Mouse (Mus musculus) neural tube, embryonic 14.5 days (tissue): Measurements from ENCODE around the gene Slc16a6. TPM values are rescaled to one million over a fixed set of nuclear protein-coding genes. Genes with fewer than 3 reads are reported as not detected.

Experiments used
- ATAC-seq: fragments of 200-750 bp; cut with Nextera tagmentation; 2 replicates; pipeline ENCODE4 v1.8.0; 2017; ENCODE audit warnings: low read depth, mild to moderate bottlenecking, moderate TSS enrichment, moderate library complexity
- H3K27ac ChIP-seq: fragments of 300-500 bp; sonication (generic); 2 replicates; pipeline ENCODE4 v1.5.1; 2014; ENCODE audit warnings: low read depth, mild to moderate bottlenecking, control low read depth, low read length, moderate library complexity, mixed read lengths
- H3K27me3 ChIP-seq: fragments of 300-500 bp; sonication (generic); 2 replicates; pipeline ENCODE4 v1.6.1; 2014; ENCODE audit warnings: low read length; ENCODE audit not compliant: control insufficient read depth, insufficient read depth
- H3K36me3 ChIP-seq: fragments of 300-500 bp; sonication (generic); 2 replicates; pipeline ENCODE4 v1.6.1; 2014; ENCODE audit warnings: low read length, mixed read lengths; ENCODE audit not compliant: control insufficient read depth, insufficient read depth
- H3K4me1 ChIP-seq: fragments of 300-500 bp; sonication (generic); 2 replicates; pipeline ENCODE4 v1.6.1; 2014; ENCODE audit warnings: low read length; ENCODE audit not compliant: control insufficient read depth, insufficient read depth
- H3K4me2 ChIP-seq: fragments of 300-500 bp; sonication (generic); 2 replicates; pipeline ENCODE4 v1.6.1; 2014; ENCODE audit warnings: mild to moderate bottlenecking, low read depth, low read length, control low read depth
- H3K4me3 ChIP-seq: fragments of 300-500 bp; sonication (generic); 2 replicates; pipeline ENCODE4 v1.5.1; 2014; ENCODE audit warnings: low read depth, low read length, control low read depth, mixed read lengths
- H3K9ac ChIP-seq: fragments of 300-500 bp; sonication (generic); replicated peaks from 2 replicates; pipeline ENCODE4 v1.6.1; 2014; ENCODE audit warnings: low read depth, mild to moderate bottlenecking, control low read depth, low read length, mixed read lengths
- H3K9me3 ChIP-seq: fragments of 300-500 bp; sonication (generic); 2 replicates; pipeline ENCODE4 v1.6.1; 2016; ENCODE audit warnings: low read length; ENCODE audit not compliant: control insufficient read depth
- WGBS: fragments of 180-500 bp; shearing (Covaris S2); extraction: QIAGEN DNeasy Blood & Tissue Kit; methylation state at CpG from one replicate; pipeline ENCODE4 v1.1.7; 2014; 5-methylcytosine and 5-hydroxymethylcytosine counted together
- polyA plus RNA-seq: library from polyadenylated mRNA; unstranded; fragments of >200 nt; fragmentation: Nextera tagmentation; extraction: Ambion mirVana; gene quantifications from 2 replicates; pipeline ENCODE4 v1.2.1, GENCODE M21; 2014

The Slc16a6 gene
- polyA plus RNA-seq, 1 experiment from 2014 or later: 3.3 TPM

GRCm38 (mm10) chr11:109476241-109476640 is 2.8 kb upstream of the Slc16a6 start:
- Histone ChIP-seq H3K27me3 (no peaks in the 10 kb centered on the region), H3K4me3 (no peak overlapping the region), H3K27ac (peak overlapping the region; percentile 22; the same call in 1 of the 2 replicates), H3K4me1 (0 out of 2 replicates have a peak, but pooled peaks cover 10% of the 10 kb centered on the region), H3K4me2 (no peak overlapping the region), H3K36me3 (no peaks in the 10 kb centered on the region), H3K9ac (no peak overlapping the region), H3K9me3 (no peaks in the 10 kb centered on the region)
- ATAC-seq: no peak
- 8% methylated on average over 2 of the region's 2 CpGs for WGBS

DNA sequence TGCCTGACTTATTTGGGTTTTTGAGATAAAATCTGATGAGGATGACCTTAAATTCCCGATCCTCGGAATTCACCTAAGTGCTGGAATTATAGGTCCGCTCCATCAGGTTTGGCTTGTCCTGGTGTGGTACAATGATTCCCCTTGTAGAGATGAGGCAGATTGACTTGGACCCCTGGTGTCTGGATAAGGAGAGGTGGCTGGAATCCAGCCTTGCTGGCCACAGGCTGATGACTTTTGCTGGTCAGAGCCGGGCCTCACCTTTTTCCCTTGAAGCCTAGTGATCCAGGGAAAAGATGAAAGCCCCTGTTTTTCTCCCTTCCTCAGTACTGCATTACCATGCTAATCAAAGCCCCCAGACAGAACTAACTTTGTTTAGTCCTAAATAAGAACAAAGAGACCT is 2.3 kb upstream of the Slc16a6 start:
- Histone ChIP-seq H3K27me3 (no peaks in the 10 kb centered on the region), H3K4me3 (no peak overlapping the region), H3K9ac (no peak overlapping the region), H3K4me1 (0 out of 2 replicates have a peak, but pooled peaks cover 10% of the 10 kb centered on the region), H3K27ac (peak overlapping the region; percentile 22; the same call in 1 of the 2 replicates), H3K4me2 (no peak overlapping the region), H3K9me3 (no peaks in the 10 kb centered on the region), H3K36me3 (no peaks in the 10 kb centered on the region)
- ATAC-seq: no peak
- WGBS: 67% methylated on average over 4 of the region's 4 CpGs

DNA sequence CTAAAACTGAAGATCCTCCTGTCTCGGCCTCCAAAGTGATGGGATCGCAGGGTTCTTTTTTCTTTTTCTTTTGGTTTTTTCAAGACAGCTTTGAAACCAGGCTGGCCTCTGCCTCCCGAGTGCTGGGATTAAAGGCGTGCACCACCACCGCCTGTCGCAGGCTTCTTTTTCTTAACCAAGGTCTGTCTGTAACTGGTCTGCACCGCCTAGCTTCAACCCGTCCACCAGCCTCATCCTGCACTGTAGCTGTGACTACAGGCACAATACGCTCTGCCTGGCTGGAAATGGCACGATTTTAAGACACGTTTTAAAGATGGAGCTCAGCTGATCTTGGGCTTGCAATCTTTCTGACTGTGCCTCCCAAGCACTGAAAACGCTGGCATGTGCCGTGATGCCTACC is 1.4 kb upstream of the Slc16a6 start:
- H3K9me3 ChIP-seq: no peaks in the 10 kb centered on the region
- no peak overlapping the region for H3K27ac ChIP-seq
- 88% methylated on average over 13 of the region's 13 CpGs for WGBS
- no peak overlapping the region for H3K4me3 ChIP-seq
- H3K4me1 ChIP-seq: 0 out of 2 replicates have a peak, but pooled peaks cover 10% of the 10 kb centered on the region
- no peaks in the 10 kb centered on the region for H3K36me3 ChIP-seq
- ATAC-seq: no peak
- H3K9ac ChIP-seq: no peak overlapping the region
- H3K4me2 ChIP-seq: no peak overlapping the region
- no peaks in the 10 kb centered on the region for H3K27me3 ChIP-seq

- 12% methylated on average over 14 of the region's 14 CpGs for WGBS
- Histone ChIP-seq H3K27ac (peak overlapping the region; percentile 90), H3K4me1 (0 out of 2 replicates have a peak, but pooled peaks cover 10% of the 10 kb centered on the region)
Measured at GRCm38 (mm10) chr11:109474086-109474742, 816 bp upstream of the Slc16a6 start.

GRCm38 (mm10) chr11:109472821-109473170 is 602 bp downstream of the Slc16a6 start:
- H3K36me3 ChIP-seq: no peaks in the 10 kb centered on the region
- H3K4me2 ChIP-seq: peak overlapping the region; percentile 87
- H3K4me3 ChIP-seq: peak overlapping the region; percentile 86
- no peaks in the 10 kb centered on the region for H3K9me3 ChIP-seq
- H3K27ac ChIP-seq: peak overlapping the region; percentile 90
- 0 out of 2 replicates have a peak, but pooled peaks cover 10% of the 10 kb centered on the region for H3K4me1 ChIP-seq
- no peaks in the 10 kb centered on the region for H3K27me3 ChIP-seq
- no peak; the same call in 1 of the 2 replicates for ATAC-seq
- peak overlapping the region; percentile 93 for H3K9ac ChIP-seq
- WGBS: under 1% methylated on average over 12 of the region's 13 CpGs

More at GRCm38 (mm10) chr11:109474086-109474742, 816 bp upstream of the Slc16a6 start:
- H3K4me2 ChIP-seq: peak overlapping the region; percentile 87
- peak overlapping the region; percentile 86 for H3K4me3 ChIP-seq
- no peaks in the 10 kb centered on the region for H3K36me3 ChIP-seq
- H3K9ac ChIP-seq: peak overlapping the region; percentile 93
- H3K9me3 ChIP-seq: no peaks in the 10 kb centered on the region
- H3K27me3 ChIP-seq: no peaks in the 10 kb centered on the region
- peak; percentile 36; the same call in 1 of the 2 replicates for ATAC-seq

GRCm38 (mm10) chr11:109472171-109472691 is 1.2 kb downstream of the Slc16a6 start:
- Histone ChIP-seq H3K9ac (peak overlapping the region; percentile 93), H3K27me3 (no peaks in the 10 kb centered on the region), H3K4me3 (peak overlapping the region; percentile 86), H3K36me3 (no peaks in the 10 kb centered on the region), H3K4me1 (0 out of 2 replicates have a peak, but pooled peaks cover 10% of the 10 kb centered on the region), H3K27ac (no peak overlapping the region), H3K9me3 (no peaks in the 10 kb centered on the region), H3K4me2 (peak overlapping the region; percentile 87)
- under 1% methylated on average over 33 of the region's 33 CpGs for WGBS
- ATAC-seq: no peak

DNA sequence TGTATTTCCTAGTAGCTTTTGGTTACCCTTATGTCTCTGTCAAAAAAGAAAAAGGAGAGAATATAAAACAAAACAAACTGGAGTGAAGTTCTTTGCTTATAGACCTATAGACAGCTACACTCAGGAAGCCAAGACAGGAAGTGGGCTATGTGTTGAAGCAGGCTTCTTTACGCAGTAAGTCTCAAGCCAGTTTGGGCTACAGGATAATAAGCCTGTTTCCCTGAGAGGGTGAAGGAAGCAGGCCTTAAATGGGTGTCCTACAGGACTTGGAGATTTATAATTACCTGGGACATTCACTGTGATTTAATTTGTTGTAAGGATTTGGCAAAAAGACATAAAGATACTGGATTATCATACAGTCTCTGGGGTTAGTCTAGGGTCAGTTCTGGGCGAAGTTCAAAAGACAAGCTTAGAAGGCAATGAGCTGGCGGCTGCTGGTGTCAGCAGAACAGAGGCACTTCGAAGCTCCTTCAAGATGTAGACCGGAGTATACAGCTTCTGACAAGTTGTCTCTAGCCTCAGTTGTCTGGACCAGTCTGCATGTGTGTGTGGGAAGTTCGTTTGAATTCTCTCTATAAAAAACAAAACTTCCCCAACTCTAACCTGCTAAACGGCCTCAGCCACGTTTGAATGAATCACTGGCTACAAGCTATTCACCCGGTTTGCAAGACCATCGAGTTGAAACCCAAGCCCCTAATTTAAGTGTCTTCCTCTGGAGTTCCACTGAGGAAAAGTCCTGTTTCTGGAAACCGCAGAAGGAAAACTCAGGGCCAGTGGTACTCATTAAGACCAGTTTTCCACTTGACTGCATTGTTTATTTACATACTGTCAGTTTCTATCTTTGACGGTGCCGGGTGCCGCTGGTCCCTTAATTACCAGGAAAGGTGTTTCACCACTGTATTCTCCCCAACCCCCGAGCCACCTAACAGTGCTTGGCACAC is 2.2 kb downstream of the Slc16a6 start:
- Histone ChIP-seq H3K27ac (no peak overlapping the region), H3K36me3 (no peaks in the 10 kb centered on the region), H3K4me3 (peak overlapping the region; percentile 86), H3K4me2 (peak overlapping the region; percentile 87), H3K9ac (no peak overlapping the region), H3K9me3 (no peaks in the 10 kb centered on the region), H3K27me3 (no peaks in the 10 kb centered on the region), H3K4me1 (0 out of 2 replicates have a peak, but pooled peaks cover 10% of the 10 kb centered on the region)
- 35% methylated on average over 15 of the region's 15 CpGs for WGBS
- ATAC-seq: no peak

DNA sequence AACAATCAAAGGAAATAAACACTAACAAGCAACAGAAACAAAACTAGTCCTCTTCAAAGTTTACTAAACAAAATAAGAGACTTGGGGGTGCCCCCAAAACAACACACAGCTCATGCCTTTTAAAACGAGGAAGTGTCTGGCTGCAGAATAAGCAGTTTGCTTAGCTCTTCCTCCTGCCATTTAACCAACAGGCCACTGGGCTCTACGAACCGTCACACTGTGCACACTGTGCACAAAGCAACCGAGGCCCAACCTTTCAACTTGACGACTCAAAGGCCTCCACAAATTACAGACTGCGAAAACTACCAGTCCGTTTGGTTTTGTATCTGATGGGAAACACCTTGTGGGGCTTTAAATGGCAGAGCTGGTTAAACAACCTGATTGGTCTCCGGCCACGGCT is 3.2 kb downstream of the Slc16a6 start:
- H3K27ac ChIP-seq: no peak overlapping the region
- H3K36me3 ChIP-seq: no peaks in the 10 kb centered on the region
- H3K4me2 ChIP-seq: no peak overlapping the region
- no peak overlapping the region for H3K4me3 ChIP-seq
- H3K9me3 ChIP-seq: no peaks in the 10 kb centered on the region
- no peaks in the 10 kb centered on the region for H3K27me3 ChIP-seq
- 0 out of 2 replicates have a peak, but pooled peaks cover 10% of the 10 kb centered on the region for H3K4me1 ChIP-seq
- ATAC-seq: no peak
- 68% methylated on average over 9 of the region's 9 CpGs for WGBS
- no peak overlapping the region for H3K9ac ChIP-seq
